Mouse (Mus musculus) hindbrain, embryonic 15.5 days (tissue): ENCODE measurements around the gene Tnrc18. TPM values are rescaled to one million over a fixed set of nuclear protein-coding genes. Genes with fewer than 3 reads are reported as not detected.

ENCODE experiments used
- ATAC-seq: fragments of 200-750 bp; cut with Nextera tagmentation; 2 replicates; pipeline ENCODE4 v1.8.0; 2017; ENCODE audit warnings: low read depth, moderate number of reproducible peaks, moderate TSS enrichment; ENCODE audit not compliant: low FRiP score
- H3K27ac ChIP-seq: fragments of 300-500 bp; sonication (generic); replicated peaks from 2 replicates; pipeline ENCODE4 v1.5.1; 2015; ENCODE audit warnings: mild to moderate bottlenecking, inconsistent platforms
- H3K27me3 ChIP-seq: fragments of 300-500 bp; sonication (generic); 2 replicates; pipeline ENCODE4 v1.6.1; 2015; ENCODE audit warnings: control low read depth, inconsistent platforms
- H3K36me3 ChIP-seq: fragments of 300-500 bp; sonication (generic); 2 replicates; pipeline ENCODE4 v1.6.1; 2015; ENCODE audit warnings: control low read depth, inconsistent platforms
- H3K4me1 ChIP-seq: fragments of 300-500 bp; sonication (generic); replicated peaks from 2 replicates; pipeline ENCODE4 v1.6.1; 2015; ENCODE audit warnings: control low read depth, inconsistent platforms
- H3K4me2 ChIP-seq: fragments of 300-500 bp; sonication (generic); 2 replicates; pipeline ENCODE4 v1.6.1; 2015; ENCODE audit warnings: moderate library complexity, mild to moderate bottlenecking, inconsistent platforms
- H3K4me3 ChIP-seq: fragments of 300-500 bp; sonication (generic); 2 replicates; pipeline ENCODE4 v1.5.1; 2015; ENCODE audit warnings: mild to moderate bottlenecking, inconsistent platforms
- H3K9ac ChIP-seq: fragments of 300-500 bp; sonication (generic); 2 replicates; pipeline ENCODE4 v1.6.1; 2015; ENCODE audit warnings: inconsistent platforms
- H3K9me3 ChIP-seq: fragments of 300-500 bp; sonication (generic); 2 replicates; pipeline ENCODE4 v1.6.1; 2016; ENCODE audit warnings: control low read depth, inconsistent platforms
- WGBS: fragments of 180-500 bp; shearing (Covaris S2); methylation state at CpG from one replicate; pipeline ENCODE4 v1.1.7; 2015; 5-methylcytosine and 5-hydroxymethylcytosine counted together
- polyA plus RNA-seq: library from polyadenylated mRNA; unstranded; fragments of >200 nt; fragmentation: Nextera tagmentation; extraction: Ambion mirVana; gene quantifications from 2 replicates; pipeline ENCODE4 v1.2.1, GENCODE M21; 2015

Gene Tnrc18
- polyA plus RNA-seq, 1 experiment from 2014 or later = 32.7 TPM

DNA sequence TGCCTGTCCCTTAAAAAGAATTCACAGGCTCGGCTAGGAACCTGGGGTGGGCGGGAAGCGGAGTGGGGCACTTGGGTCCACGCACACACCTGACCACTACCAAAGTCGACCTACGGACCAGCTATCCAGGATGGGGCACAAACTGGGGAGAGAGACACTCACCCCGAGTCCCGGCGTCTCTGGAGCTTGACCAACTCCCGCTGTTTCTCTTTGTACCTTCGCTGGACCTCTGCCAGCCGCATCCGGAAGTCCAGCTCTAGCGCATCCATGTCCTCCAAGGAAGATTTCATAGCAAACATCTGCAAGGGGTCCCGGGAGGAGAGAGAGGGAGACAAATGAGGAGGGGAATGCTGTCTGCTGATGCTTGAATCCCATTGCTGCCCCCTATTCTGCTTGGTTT is 52.6 kb downstream of the Tnrc18 start:
- Histone ChIP-seq H3K4me1 (peaks cover 64% of the 10 kb centered on the region), H3K9ac (no peak overlapping the region), H3K36me3 (peaks cover 41% of the 10 kb centered on the region), H3K4me2 (no peak overlapping the region), H3K27me3 (no peaks in the 10 kb centered on the region), H3K27ac (0 out of 2 replicates have a peak overlapping the region, but pooled peaks have one; percentile 30), H3K9me3 (no peaks in the 10 kb centered on the region), H3K4me3 (no peak overlapping the region)
- ATAC-seq = no peak
- 68% methylated on average over 15 of the region's 15 CpGs for WGBS

DNA sequence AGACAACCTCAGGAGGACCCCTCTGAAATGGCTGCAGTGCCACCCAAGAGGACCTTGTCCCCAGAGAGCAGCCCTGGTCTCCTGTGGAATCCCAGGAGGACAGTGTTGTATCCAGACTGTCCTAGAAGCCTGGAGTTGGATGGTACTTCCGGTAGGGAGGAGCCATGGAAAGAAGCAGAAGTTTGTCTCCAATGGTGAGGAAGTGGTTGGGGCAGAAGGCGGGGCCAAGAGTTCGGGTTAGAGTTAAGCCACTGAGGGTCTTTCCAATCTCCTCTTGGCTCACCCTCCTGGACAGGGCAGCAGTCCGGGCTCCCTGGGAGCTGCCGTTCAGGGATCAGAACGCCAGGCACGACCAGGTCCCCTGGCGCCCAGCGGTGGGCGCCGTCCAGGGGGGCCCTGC is 53.2 kb downstream of the Tnrc18 start:
- Histone ChIP-seq H3K9me3 (no peaks in the 10 kb centered on the region), H3K4me3 (no peak overlapping the region), H3K9ac (no peak overlapping the region), H3K27ac (peak overlapping the region; percentile 30; the same call in 1 of the 2 replicates), H3K4me2 (no peak overlapping the region), H3K4me1 (peaks cover 58% of the 10 kb centered on the region), H3K27me3 (no peaks in the 10 kb centered on the region), H3K36me3 (peaks cover 41% of the 10 kb centered on the region)
- no peak for ATAC-seq
- 59% methylated on average over 11 of the region's 11 CpGs for WGBS

DNA sequence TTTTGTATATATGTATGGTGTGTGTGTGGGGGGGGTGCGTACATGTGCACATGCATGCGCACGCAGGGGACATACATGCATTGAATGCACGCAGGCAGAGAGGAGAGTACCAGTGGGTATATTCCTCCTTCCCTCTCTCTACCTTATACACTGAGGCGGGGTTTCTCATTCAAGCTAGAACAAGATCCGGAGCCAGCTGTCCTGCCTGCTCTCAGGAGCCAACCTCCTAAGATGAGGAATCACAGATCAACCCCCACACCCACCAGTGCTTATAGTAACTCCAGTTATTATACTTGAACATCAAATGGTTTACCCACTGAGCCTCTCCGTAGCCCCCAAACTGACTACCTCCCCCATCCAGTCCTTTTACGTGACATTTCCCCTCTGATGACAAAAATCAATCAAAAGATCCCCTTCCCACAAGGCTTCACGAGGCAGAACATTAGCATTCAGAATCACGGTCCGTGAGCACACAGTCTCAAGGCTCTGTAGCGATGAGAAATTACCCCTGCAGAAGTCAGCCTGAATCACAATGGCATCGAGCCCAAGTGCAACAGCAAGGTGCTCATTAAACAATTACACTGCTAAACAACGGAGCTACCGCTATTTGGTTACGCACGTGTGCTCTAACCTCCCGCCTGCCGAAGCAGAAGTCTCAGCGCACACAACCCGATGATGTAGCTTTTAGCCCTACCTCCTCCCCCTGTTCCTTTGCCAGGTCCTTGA is 55.2 kb downstream of the Tnrc18 start:
- Histone ChIP-seq H3K4me3 (no peak overlapping the region), H3K9ac (no peak overlapping the region), H3K27me3 (no peaks in the 10 kb centered on the region), H3K27ac (peak overlapping the region; percentile 85), H3K9me3 (no peaks in the 10 kb centered on the region), H3K4me2 (0 out of 2 replicates have a peak overlapping the region, but pooled peaks have one; percentile 12), H3K4me1 (peaks cover 46% of the 10 kb centered on the region), H3K36me3 (peaks cover 53% of the 10 kb centered on the region)
- WGBS = 40% methylated on average over 21 of the region's 21 CpGs
- ATAC-seq = no peak; the same call in 1 of the 2 replicates

DNA sequence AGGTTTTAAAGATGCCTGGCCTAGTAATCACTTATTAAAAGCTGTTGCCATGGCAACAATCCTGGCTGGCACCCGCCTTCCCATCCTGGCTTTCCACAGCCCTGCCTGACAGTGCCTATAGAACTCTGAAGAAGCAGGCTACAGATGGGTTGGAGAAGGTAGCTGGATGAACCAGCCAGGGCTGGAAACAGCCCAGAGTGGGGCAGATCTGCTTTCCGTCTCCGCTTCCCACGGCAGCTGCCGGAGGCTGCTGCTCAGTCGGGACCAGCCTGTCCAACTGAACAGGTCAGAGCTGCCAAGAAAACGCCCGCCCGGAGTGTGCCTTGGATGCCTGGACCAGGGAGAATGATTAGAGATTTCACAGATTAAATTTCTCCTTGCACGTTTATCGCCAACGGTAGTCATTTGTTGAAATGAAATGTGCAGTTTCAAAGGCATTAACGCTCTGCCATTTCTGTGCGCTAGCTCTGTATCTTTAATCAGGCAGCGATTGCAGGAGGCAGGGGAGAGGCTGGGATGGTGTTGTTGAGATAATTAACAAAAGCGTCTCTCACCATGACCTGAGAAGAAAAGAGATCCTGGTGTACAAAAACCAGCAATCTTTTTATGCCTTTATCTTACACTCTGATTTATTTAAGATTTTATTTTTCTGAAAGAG is 56.0 kb downstream of the Tnrc18 start:
- Histone ChIP-seq H3K27ac (peak overlapping the region; percentile 85), H3K27me3 (no peaks in the 10 kb centered on the region), H3K36me3 (peaks cover 61% of the 10 kb centered on the region), H3K4me1 (peaks cover 49% of the 10 kb centered on the region), H3K9ac (peak overlapping the region; percentile 3; the same call in 1 of the 2 replicates), H3K9me3 (no peaks in the 10 kb centered on the region), H3K4me3 (no peak overlapping the region), H3K4me2 (peak overlapping the region; percentile 12; the same call in 1 of the 2 replicates)
- 27% methylated on average over 16 of the region's 16 CpGs for WGBS
- peak; percentile 74 for ATAC-seq

DNA sequence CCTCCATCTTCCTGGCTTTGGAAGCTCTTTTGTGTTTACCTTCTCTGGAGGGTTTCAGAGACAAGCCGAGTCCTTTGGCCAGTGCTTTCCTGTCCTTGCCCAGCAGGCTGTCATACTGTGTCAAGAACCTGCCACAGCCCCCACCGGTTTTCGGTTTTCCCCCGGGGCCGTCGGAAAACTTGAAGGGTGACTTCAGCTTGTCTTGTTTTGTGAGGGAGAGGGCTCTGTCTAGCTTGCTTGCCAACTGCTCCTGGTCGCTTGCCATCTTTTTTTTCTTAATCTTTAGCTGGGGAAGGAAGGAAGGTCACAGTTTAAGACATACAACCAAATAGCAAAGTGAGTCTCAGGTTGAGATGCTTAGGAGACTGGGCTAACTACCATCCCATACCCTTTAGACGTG is 57.7 kb downstream of the Tnrc18 start:
- ATAC-seq = no peak
- no peaks in the 10 kb centered on the region for H3K27me3 ChIP-seq
- H3K4me3 ChIP-seq = no peak overlapping the region
- peaks cover 44% of the 10 kb centered on the region for H3K4me1 ChIP-seq
- H3K4me2 ChIP-seq = no peak overlapping the region
- H3K36me3 ChIP-seq = peaks cover 58% of the 10 kb centered on the region
- H3K9me3 ChIP-seq = no peaks in the 10 kb centered on the region
- H3K27ac ChIP-seq = peak overlapping the region; percentile 85; the same call in 1 of the 2 replicates
- WGBS = 77% methylated on average over 8 of the region's 8 CpGs
- H3K9ac ChIP-seq = no peak overlapping the region

DNA sequence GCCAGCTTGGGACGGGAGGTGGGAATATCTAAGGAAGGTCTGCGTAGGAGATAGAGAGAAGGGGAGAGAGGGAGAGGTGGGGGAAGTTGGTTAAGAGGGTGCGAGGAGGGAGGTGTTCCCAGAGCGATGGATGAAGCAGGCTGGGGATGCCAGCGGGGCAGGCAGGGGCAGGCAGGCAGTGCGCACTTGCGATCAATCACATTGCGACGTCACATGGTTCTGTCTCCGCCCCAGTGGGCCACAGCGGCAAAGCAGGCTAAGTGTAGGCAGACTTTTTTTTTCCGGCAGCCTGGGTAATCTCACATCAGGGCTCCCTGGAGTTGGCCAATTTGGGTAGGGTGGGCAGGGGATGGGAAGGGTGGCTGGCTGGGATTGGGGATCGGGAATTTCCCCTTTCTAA is 65.2 kb downstream of the Tnrc18 start:
- 49% methylated on average over 11 of the region's 13 CpGs for WGBS
- Histone ChIP-seq H3K27me3 (no peaks in the 10 kb centered on the region), H3K4me1 (peaks cover 10% of the 10 kb centered on the region; the same call in 1 of the 2 replicates), H3K36me3 (peaks cover 54% of the 10 kb centered on the region), H3K27ac (no peak overlapping the region), H3K9ac (no peak overlapping the region), H3K4me3 (no peak overlapping the region), H3K4me2 (no peak overlapping the region), H3K9me3 (no peaks in the 10 kb centered on the region)
- ATAC-seq = no peak

DNA sequence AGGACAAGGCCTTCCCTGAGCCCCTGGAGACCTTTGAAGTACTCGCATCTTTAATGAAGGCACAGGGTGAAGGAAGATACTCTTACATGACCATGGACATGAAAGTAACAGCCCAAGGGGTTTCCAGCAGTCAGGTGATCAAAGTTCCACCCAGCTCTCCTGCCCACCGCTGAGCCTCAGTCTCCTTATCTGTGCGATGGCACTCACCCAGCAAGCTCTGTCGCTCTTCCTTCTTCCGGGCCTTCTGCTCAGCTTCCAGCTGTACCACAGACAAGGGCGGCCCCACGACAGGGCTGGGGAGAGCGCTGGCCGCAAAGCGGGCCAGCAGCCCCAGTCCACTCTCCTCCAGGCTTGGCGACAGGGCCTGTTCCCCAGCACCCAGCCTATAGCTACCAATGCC is 67.3 kb downstream of the Tnrc18 start:
- Histone ChIP-seq H3K36me3 (peaks cover 49% of the 10 kb centered on the region), H3K27ac (no peak overlapping the region), H3K4me2 (no peak overlapping the region), H3K9me3 (no peaks in the 10 kb centered on the region), H3K4me3 (no peak overlapping the region), H3K9ac (no peak overlapping the region), H3K4me1 (peaks cover 4% of the 10 kb centered on the region; the same call in 1 of the 2 replicates), H3K27me3 (no peaks in the 10 kb centered on the region)
- no peak for ATAC-seq
- WGBS = 88% methylated on average over 11 of the region's 11 CpGs

DNA sequence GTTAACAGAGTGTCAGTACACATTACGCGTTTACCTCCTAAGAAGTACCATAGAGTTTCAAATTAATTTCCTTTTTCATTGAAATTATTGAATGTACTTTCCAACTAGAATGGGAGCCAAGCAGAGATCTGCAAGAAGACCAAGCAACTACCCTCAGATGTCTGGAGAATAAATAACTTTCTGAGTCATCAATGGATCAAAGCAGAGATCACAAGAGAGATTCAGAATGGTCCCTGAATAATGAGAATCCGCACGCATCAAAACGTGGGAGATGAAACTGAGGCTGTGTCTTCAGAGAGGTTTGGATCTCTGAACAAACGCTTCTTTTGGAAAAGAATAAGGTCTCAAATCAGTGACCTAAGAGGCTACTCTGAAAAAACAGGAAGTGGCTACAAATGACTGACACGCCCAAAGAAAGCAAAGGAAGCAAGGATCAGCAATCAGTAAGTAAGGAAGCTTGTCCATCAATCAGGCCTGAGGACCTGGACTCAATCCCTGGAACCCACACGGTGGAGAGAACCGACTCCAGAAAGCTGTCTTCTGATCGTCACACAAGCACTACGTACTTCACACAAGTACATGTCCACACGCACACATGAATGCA is 70.3 kb downstream of the Tnrc18 start:
- no peak overlapping the region for H3K4me2 ChIP-seq
- H3K9me3 ChIP-seq = no peaks in the 10 kb centered on the region
- no peaks in the 10 kb centered on the region for H3K27me3 ChIP-seq
- H3K4me1 ChIP-seq = 0 out of 2 replicates have a peak, but pooled peaks cover 2% of the 10 kb centered on the region
- H3K4me3 ChIP-seq = no peak overlapping the region
- no peak overlapping the region; the same call in 1 of the 2 replicates for H3K27ac ChIP-seq
- peaks cover 72% of the 10 kb centered on the region for H3K36me3 ChIP-seq
- ATAC-seq = no peak
- WGBS = 68% methylated on average over 12 of the region's 12 CpGs
- H3K9ac ChIP-seq = no peak overlapping the region

DNA sequence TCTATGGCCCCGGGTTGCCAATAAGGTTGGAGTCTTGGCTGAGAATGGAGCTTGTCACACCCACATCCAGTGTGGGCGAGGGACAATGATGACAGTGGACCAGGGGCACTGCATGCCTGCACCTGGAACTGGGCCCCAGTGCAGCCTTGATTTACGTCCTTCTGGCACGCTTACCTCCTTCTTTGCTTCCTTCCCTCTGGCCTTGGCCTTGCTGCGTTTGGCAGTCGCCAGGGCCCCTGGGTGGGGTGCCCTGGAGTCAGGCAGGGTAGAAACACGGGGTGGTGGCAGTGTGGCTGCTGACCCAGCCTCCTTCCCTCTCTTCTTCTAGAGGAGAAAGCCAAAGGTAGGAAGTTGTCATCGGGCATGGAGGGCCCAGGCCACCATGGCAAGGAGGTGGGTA is 77.5 kb downstream of the Tnrc18 start:
- ATAC-seq = no peak
- Histone ChIP-seq H3K27me3 (no peaks in the 10 kb centered on the region), H3K4me3 (no peak overlapping the region), H3K27ac (no peak overlapping the region), H3K9me3 (no peaks in the 10 kb centered on the region), H3K9ac (no peak overlapping the region), H3K4me2 (no peak overlapping the region), H3K4me1 (no peaks in the 10 kb centered on the region), H3K36me3 (peaks cover 80% of the 10 kb centered on the region)
- 88% methylated on average over 8 of the region's 8 CpGs for whole genome bisulfite sequencing

DNA sequence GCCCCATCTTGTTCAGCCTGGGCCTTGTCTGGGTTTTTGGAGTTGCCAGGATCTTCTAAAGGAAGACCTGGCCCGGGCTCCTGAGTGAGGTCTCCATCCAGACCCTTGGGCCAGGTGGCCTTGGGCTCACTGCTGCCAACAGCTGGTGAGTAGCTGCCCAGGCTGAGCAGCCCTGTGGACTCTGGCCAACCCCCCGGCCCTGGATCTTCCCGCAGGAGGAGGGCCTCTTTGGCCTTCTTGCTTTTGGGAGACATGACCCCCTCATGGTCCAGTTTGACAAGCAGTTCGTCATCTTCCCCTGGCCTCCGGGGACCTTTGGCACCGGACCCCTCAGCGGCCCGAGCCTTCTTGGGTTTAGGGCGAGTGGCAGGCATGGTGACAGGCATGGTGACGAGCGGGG is 85.5 kb downstream of the Tnrc18 start:
- ATAC-seq = no peak
- H3K27ac ChIP-seq = no peak overlapping the region
- H3K9me3 ChIP-seq = no peaks in the 10 kb centered on the region
- H3K4me1 ChIP-seq = no peaks in the 10 kb centered on the region
- no peaks in the 10 kb centered on the region for H3K27me3 ChIP-seq
- H3K36me3 ChIP-seq = peaks cover 94% of the 10 kb centered on the region
- H3K4me2 ChIP-seq = no peak overlapping the region
- 87% methylated on average over 11 of the region's 11 CpGs for WGBS
- H3K9ac ChIP-seq = no peak overlapping the region
- no peak overlapping the region for H3K4me3 ChIP-seq

DNA sequence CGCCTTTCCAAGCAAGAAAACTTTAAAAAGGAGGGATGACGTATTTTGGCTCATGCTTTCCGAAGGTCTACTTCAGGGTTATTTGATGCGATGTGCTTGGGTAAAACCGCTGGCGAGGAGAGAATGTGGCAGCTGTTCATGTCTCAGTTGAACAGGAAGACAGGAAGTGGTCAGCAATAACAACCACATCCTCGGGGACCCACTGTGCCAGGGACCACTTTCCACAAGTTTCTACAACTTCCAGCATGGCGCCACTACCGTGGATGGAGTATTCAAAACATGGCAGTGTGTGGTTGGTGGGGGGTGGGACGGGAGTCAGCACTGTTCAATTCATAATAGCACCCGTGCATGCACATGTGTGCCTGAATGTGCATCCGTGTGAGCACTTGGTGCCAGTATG is 87.2 kb downstream of the Tnrc18 start:
- ATAC-seq = no peak
- no peak overlapping the region for H3K4me2 ChIP-seq
- no peaks in the 10 kb centered on the region for H3K27me3 ChIP-seq
- H3K9ac ChIP-seq = no peak overlapping the region
- H3K4me1 ChIP-seq = no peaks in the 10 kb centered on the region
- H3K9me3 ChIP-seq = no peaks in the 10 kb centered on the region
- no peak overlapping the region for H3K4me3 ChIP-seq
- peaks cover 96% of the 10 kb centered on the region for H3K36me3 ChIP-seq
- H3K27ac ChIP-seq = no peak overlapping the region
- 95% methylated on average over 12 of the region's 12 CpGs for WGBS

DNA sequence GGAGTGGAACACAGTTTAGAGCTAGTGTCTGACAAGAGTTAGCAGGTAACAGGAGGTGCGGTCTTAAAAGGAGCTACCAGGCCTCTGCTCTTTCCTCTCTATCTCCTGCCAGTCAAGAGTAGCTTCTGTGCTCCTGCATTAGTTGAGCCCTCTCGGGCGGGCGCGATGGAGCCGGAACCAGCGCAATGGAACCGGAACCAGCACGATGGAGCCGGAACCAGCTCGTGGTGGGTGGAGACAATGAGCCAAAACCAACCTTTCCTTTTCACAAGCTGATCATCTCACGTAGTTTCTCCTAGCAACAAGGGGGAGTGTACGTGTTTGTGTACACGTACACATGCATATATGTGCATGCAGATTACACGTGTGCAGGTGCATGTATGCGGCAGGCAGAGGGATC is 89.2 kb downstream of the Tnrc18 start:
- H3K9ac ChIP-seq = no peak overlapping the region
- no peaks in the 10 kb centered on the region for H3K9me3 ChIP-seq
- H3K4me3 ChIP-seq = no peak overlapping the region
- no peaks in the 10 kb centered on the region for H3K27me3 ChIP-seq
- peaks cover 6% of the 10 kb centered on the region for H3K4me1 ChIP-seq
- no peak overlapping the region for H3K27ac ChIP-seq
- ATAC-seq = no peak
- no peak overlapping the region for H3K4me2 ChIP-seq
- WGBS = 98% methylated on average over 16 of the region's 16 CpGs
- H3K36me3 ChIP-seq = peaks cover 82% of the 10 kb centered on the region
